Mouse (Mus musculus): Measurements from ENCODE around the gene Dhx8. TPM values are rescaled to one million over a fixed set of nuclear protein-coding genes. Genes with fewer than 3 reads are reported as not detected.

Gene Dhx8
- total and polyA plus RNA-seq, 2 experiments from 2014 or later: 12.4 to 13.1 TPM

GRCm38 (mm10) chr11:101700446-101700845, 32.3 kb upstream of the Dhx8 start:
- no peaks in the 10 kb centered on the region for H3K9me3 ChIP-seq (replicated peaks; ENCODE audit: control insufficient read depth, low read length)
- H3K27ac ChIP-seq (ENCODE audit: low read depth): no peak overlapping the region
- H3K27me3 ChIP-seq (ENCODE audit: control insufficient read depth, insufficient read depth, low read length): no peaks in the 10 kb centered on the region
- ATAC-seq (ENCODE audit: insufficient read depth, low read depth) (no peak), DNase-seq (ENCODE audit: low spot score) (no peak)
- 22% methylated on average over 12 of the region's 12 CpGs for WGBS
- H3K9ac ChIP-seq (replicated peaks; ENCODE audit: low read depth, low read length): no peak overlapping the region
- TF ChIP-seq EP300 (IDR thresholded peaks at IDR 0.05; ENCODE audit: low read depth) (no peak), CTCF (IDR thresholded peaks at IDR 0.05; ENCODE audit: low read depth) (no peak)
- H3K4me1 ChIP-seq (ENCODE audit: control insufficient read depth, insufficient read depth): peaks cover 8% of the 10 kb centered on the region; the same call in 1 of the 2 replicates
- H3K4me3 ChIP-seq (ENCODE audit: low read depth, low read length): no peak overlapping the region
- no peaks in the 10 kb centered on the region for H3K36me3 ChIP-seq (replicated peaks; ENCODE audit: control insufficient read depth, insufficient read depth, low read length)
- no peak overlapping the region for H3K4me2 ChIP-seq (ENCODE audit: low read depth, low read length)

GRCm38 (mm10) chr11:101704081-101704480, 28.6 kb upstream of the Dhx8 start:
- WGBS: 79% methylated on average over 5 of the region's 5 CpGs
- Histone ChIP-seq H3K9ac (replicated peaks; ENCODE audit: low read depth, low read length) (no peak overlapping the region), H3K36me3 (replicated peaks; ENCODE audit: control insufficient read depth, insufficient read depth, low read length) (no peaks in the 10 kb centered on the region), H3K27ac (ENCODE audit: low read depth) (no peak overlapping the region), H3K4me2 (ENCODE audit: low read depth, low read length) (no peak overlapping the region), H3K4me1 (ENCODE audit: control insufficient read depth, insufficient read depth) (no peaks in the 10 kb centered on the region), H3K27me3 (ENCODE audit: control insufficient read depth, insufficient read depth, low read length) (no peaks in the 10 kb centered on the region), H3K4me3 (ENCODE audit: low read depth, low read length) (no peak overlapping the region), H3K9me3 (replicated peaks; ENCODE audit: control insufficient read depth, low read length) (no peaks in the 10 kb centered on the region)
- no peak for ATAC-seq (ENCODE audit: insufficient read depth, low read depth)
- DNase-seq (ENCODE audit: low spot score): no peak
- TF ChIP-seq EP300 (IDR thresholded peaks at IDR 0.05; ENCODE audit: low read depth) (no peak), CTCF (IDR thresholded peaks at IDR 0.05; ENCODE audit: low read depth) (no peak)

GRCm38 (mm10) chr11:101706764-101707448, 25.8 kb upstream of the Dhx8 start:
- Histone ChIP-seq H3K4me1 (ENCODE audit: control insufficient read depth, insufficient read depth) (no peaks in the 10 kb centered on the region), H3K4me3 (ENCODE audit: low read depth, low read length) (no peak overlapping the region), H3K4me2 (ENCODE audit: low read depth, low read length) (no peak overlapping the region), H3K27me3 (ENCODE audit: control insufficient read depth, insufficient read depth, low read length) (no peaks in the 10 kb centered on the region), H3K9ac (replicated peaks; ENCODE audit: low read depth, low read length) (no peak overlapping the region), H3K9me3 (replicated peaks; ENCODE audit: control insufficient read depth, low read length) (no peaks in the 10 kb centered on the region), H3K27ac (ENCODE audit: low read depth) (no peak overlapping the region), H3K36me3 (replicated peaks; ENCODE audit: control insufficient read depth, insufficient read depth, low read length) (no peaks in the 10 kb centered on the region)
- ATAC-seq (ENCODE audit: insufficient read depth, low read depth) (no peak), DNase-seq (ENCODE audit: low spot score) (no peak)
- WGBS: 81% methylated on average over 10 of the region's 10 CpGs
- no peak for TF ChIP-seq CTCF (IDR thresholded peaks at IDR 0.05; ENCODE audit: low read depth)
- TF ChIP-seq EP300 (IDR thresholded peaks at IDR 0.05; ENCODE audit: low read depth): no peak

- Histone ChIP-seq H3K4me1 (ENCODE audit: control insufficient read depth, insufficient read depth) (no peaks in the 10 kb centered on the region), H3K27me3 (ENCODE audit: control insufficient read depth, insufficient read depth, low read length) (no peaks in the 10 kb centered on the region), H3K36me3 (replicated peaks; ENCODE audit: control insufficient read depth, insufficient read depth, low read length) (no peaks in the 10 kb centered on the region), H3K9ac (replicated peaks; ENCODE audit: low read depth, low read length) (no peak overlapping the region), H3K27ac (ENCODE audit: low read depth) (no peak overlapping the region), H3K4me2 (ENCODE audit: low read depth, low read length) (no peak overlapping the region), H3K4me3 (ENCODE audit: low read depth, low read length) (no peak overlapping the region), H3K9me3 (replicated peaks; ENCODE audit: control insufficient read depth, low read length) (no peaks in the 10 kb centered on the region)
- ATAC-seq (ENCODE audit: insufficient read depth, low read depth): no peak
- no peak for DNase-seq (ENCODE audit: low spot score)
- WGBS: 38% methylated on average over 5 of the region's 5 CpGs
- TF ChIP-seq EP300 (IDR thresholded peaks at IDR 0.05; ENCODE audit: low read depth) (no peak), CTCF (IDR thresholded peaks at IDR 0.05; ENCODE audit: low read depth) (no peak)
Observed at GRCm38 (mm10) chr11:101708482-101708881, 24.2 kb upstream of the Dhx8 start.

GRCm38 (mm10) chr11:101712811-101713210, 19.9 kb upstream of the Dhx8 start:
- no peak for DNase-seq (ENCODE audit: low spot score)
- TF ChIP-seq CTCF (IDR thresholded peaks at IDR 0.05; ENCODE audit: low read depth) (no peak), EP300 (IDR thresholded peaks at IDR 0.05; ENCODE audit: low read depth) (no peak)
- Histone ChIP-seq H3K9ac (replicated peaks; ENCODE audit: low read depth, low read length) (no peak overlapping the region), H3K9me3 (replicated peaks; ENCODE audit: control insufficient read depth, low read length) (no peaks in the 10 kb centered on the region), H3K4me1 (ENCODE audit: control insufficient read depth, insufficient read depth) (no peaks in the 10 kb centered on the region), H3K36me3 (replicated peaks; ENCODE audit: control insufficient read depth, insufficient read depth, low read length) (no peaks in the 10 kb centered on the region), H3K27ac (ENCODE audit: low read depth) (no peak overlapping the region), H3K4me3 (ENCODE audit: low read depth, low read length) (no peak overlapping the region), H3K4me2 (ENCODE audit: low read depth, low read length) (no peak overlapping the region), H3K27me3 (ENCODE audit: control insufficient read depth, insufficient read depth, low read length) (no peaks in the 10 kb centered on the region)
- ATAC-seq (ENCODE audit: insufficient read depth, low read depth): no peak
- 69% methylated on average over 9 of the region's 9 CpGs for whole genome bisulfite sequencing

GRCm38 (mm10) chr11:101714012-101714411, 18.7 kb upstream of the Dhx8 start:
- Histone ChIP-seq H3K9me3 (replicated peaks; ENCODE audit: control insufficient read depth, low read length) (no peaks in the 10 kb centered on the region), H3K4me3 (ENCODE audit: low read depth, low read length) (no peak overlapping the region), H3K27me3 (ENCODE audit: control insufficient read depth, insufficient read depth, low read length) (no peaks in the 10 kb centered on the region), H3K9ac (replicated peaks; ENCODE audit: low read depth, low read length) (no peak overlapping the region), H3K4me1 (ENCODE audit: control insufficient read depth, insufficient read depth) (no peaks in the 10 kb centered on the region), H3K27ac (ENCODE audit: low read depth) (no peak overlapping the region), H3K36me3 (replicated peaks; ENCODE audit: control insufficient read depth, insufficient read depth, low read length) (no peaks in the 10 kb centered on the region), H3K4me2 (ENCODE audit: low read depth, low read length) (no peak overlapping the region)
- ATAC-seq (ENCODE audit: insufficient read depth, low read depth) (no peak), DNase-seq (ENCODE audit: low spot score) (no peak)
- TF ChIP-seq CTCF (IDR thresholded peaks at IDR 0.05; ENCODE audit: low read depth) (no peak), EP300 (IDR thresholded peaks at IDR 0.05; ENCODE audit: low read depth) (no peak)
- 71% methylated on average over 7 of the region's 7 CpGs for WGBS
